Mouse (Mus musculus): ENCODE results near the gene Gm49405. TPM values are rescaled to one million over a fixed set of nuclear protein-coding genes. Genes with fewer than 3 reads are reported as not detected.

Gene Gm49405
- polyA plus RNA-seq, 1 experiment from 2014 or later: 2.5 TPM

DNA sequence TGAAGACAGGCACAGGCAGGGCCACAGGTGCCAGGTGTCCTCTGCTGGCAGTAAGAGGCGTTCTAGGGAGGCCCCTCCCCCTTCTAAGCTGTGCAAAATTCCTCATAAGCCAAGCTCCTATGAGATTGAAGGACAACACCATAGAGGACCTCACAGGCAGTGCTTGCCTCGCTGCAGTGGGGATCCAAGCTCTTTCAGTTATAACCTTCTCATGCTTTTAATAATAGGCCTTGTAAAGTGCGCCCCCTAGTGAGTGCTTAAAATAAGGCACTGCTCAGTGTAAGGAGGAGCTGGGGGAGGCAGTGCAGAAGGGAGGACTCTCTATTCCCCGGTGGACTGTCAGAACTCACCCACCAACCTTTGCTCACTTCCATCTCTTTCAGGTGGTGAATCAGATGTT, 20.1 kb upstream of the Gm49405 start:
- no peaks in the 10 kb centered on the region for H3K36me3 ChIP-seq (ENCODE audit: control insufficient read depth, insufficient read depth, low read length)
- WGBS (ENCODE audit: insufficient replicate concordance): 16% methylated on average over 4 of the region's 4 CpGs
- no peak for ATAC-seq (replicated peaks; ENCODE audit: insufficient number of reproducible peaks, low FRiP score, low TSS enrichment)
- no peak overlapping the region for H3K27ac ChIP-seq (ENCODE audit: low read depth, low read length)
- no peaks in the 10 kb centered on the region for H3K27me3 ChIP-seq (ENCODE audit: control insufficient read depth, insufficient read depth, low read length)
- H3K4me3 ChIP-seq (ENCODE audit: low read depth, low read length): no peak overlapping the region
- H3K9me3 ChIP-seq (replicated peaks; ENCODE audit: control insufficient read depth, low read length): no peaks in the 10 kb centered on the region
- no peak overlapping the region for H3K9ac ChIP-seq (ENCODE audit: low read depth, low read length)
- H3K4me1 ChIP-seq (ENCODE audit: control insufficient read depth, insufficient read depth, low read length): peaks cover 9% of the 10 kb centered on the region
- no peak overlapping the region for H3K4me2 ChIP-seq

DNA sequence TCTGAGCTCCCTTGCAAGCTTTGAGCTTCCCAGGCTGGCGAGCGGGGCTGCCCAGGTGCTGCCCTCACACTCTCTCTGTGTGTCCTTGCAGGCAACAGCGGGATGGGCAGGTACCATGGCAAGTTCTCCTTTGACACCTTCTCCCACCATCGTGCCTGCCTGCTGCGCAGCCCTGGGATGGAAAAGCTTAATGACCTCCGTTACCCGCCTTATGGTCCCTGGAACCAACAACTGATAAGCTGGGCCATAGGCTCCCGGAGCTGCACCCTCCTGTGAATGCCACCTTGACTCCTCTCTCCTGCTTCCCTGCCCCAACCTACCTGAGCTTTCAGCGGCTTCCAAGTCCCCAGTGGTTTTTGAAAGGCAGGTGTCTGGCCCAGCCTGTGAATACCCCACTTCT, 19.5 kb upstream of the Gm49405 start:
- H3K36me3 ChIP-seq (ENCODE audit: control insufficient read depth, insufficient read depth, low read length): no peaks in the 10 kb centered on the region
- WGBS (ENCODE audit: insufficient replicate concordance): 75% methylated on average over 9 of the region's 9 CpGs
- no peak for ATAC-seq (replicated peaks; ENCODE audit: insufficient number of reproducible peaks, low FRiP score, low TSS enrichment)
- no peak overlapping the region for H3K27ac ChIP-seq (ENCODE audit: low read depth, low read length)
- H3K4me2 ChIP-seq: no peak overlapping the region
- H3K4me3 ChIP-seq (ENCODE audit: low read depth, low read length): no peak overlapping the region
- peaks cover 15% of the 10 kb centered on the region for H3K4me1 ChIP-seq (ENCODE audit: control insufficient read depth, insufficient read depth, low read length)
- no peaks in the 10 kb centered on the region for H3K9me3 ChIP-seq (replicated peaks; ENCODE audit: control insufficient read depth, low read length)
- H3K9ac ChIP-seq (ENCODE audit: low read depth, low read length): no peak overlapping the region
- no peaks in the 10 kb centered on the region for H3K27me3 ChIP-seq (ENCODE audit: control insufficient read depth, insufficient read depth, low read length)

DNA sequence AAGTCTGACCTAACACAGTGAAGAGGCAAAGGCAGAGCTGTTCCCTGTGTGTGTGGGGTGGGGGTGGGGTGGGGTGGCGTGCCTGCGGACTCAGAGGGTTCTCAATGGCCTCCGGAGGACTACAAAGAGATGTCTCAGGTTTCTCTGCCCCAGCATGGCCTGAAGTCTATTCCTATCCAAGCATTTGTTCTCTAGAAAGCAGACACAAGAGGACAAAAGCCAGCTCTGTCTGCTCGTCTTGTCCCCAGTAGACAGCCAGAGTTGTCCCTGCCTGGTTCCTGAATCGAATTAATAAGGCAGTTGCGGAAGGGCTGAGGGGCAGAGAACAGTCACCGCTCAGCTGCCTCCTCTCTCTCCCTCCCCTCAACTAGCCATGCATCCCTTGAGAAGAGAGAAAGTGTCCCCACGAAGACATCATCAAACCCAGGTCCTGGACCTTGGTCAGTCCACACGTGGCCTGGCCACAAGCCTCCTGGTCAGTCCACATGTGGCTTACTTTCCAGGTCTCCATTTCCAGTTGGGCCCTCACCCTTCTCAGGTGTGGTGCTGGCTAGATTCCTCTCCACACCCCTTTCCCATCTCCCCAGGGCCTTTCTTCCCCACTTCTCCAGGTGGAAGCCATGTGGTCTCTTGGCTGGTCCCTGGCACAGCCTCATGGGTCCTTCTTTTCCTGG, 16.8 kb upstream of the Gm49405 start:
- Histone ChIP-seq H3K4me2 (no peak overlapping the region), H3K27ac (ENCODE audit: low read depth, low read length) (no peak overlapping the region)

DNA sequence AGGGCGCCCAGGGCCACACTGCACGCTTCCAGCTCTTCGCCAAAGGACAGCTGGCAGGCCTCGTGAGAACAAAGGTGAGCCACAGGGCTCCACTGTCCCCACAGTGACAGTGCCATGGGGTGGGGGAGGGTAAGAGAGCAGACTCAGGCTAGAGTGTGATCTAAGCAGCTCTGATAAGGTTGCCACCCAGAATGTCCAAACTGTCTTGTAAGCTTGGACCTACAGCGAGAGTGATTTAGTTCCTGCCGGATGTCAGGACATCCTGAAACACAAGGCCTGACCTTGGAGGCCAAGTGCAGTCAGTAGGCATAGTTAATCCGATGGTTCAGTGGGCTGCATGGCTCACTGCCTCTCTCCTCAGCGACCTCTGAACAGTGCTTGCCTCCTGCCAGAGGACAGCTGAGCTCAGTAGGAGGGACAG, 15.2 kb upstream of the Gm49405 start:
- WGBS (ENCODE audit: insufficient replicate concordance): 29% methylated on average over 8 of the region's 8 CpGs
- no peaks in the 10 kb centered on the region for H3K27me3 ChIP-seq (ENCODE audit: control insufficient read depth, insufficient read depth, low read length)
- 0 out of 2 replicates have a peak, but pooled peaks cover 2% of the 10 kb centered on the region for H3K9me3 ChIP-seq (replicated peaks; ENCODE audit: control insufficient read depth, low read length)
- no peak for ATAC-seq (replicated peaks; ENCODE audit: insufficient number of reproducible peaks, low FRiP score, low TSS enrichment)
- no peak overlapping the region for H3K4me2 ChIP-seq
- H3K9ac ChIP-seq (ENCODE audit: low read depth, low read length): 0 out of 2 replicates have a peak overlapping the region, but pooled peaks have one; percentile 1
- H3K27ac ChIP-seq (ENCODE audit: low read depth, low read length): peak overlapping the region; percentile 11
- H3K4me3 ChIP-seq (ENCODE audit: low read depth, low read length): no peak overlapping the region
- peaks cover 3% of the 10 kb centered on the region; the same call in 1 of the 2 replicates for H3K36me3 ChIP-seq (ENCODE audit: control insufficient read depth, insufficient read depth, low read length)
- H3K4me1 ChIP-seq (ENCODE audit: control insufficient read depth, insufficient read depth, low read length): peaks cover 26% of the 10 kb centered on the region

More for the DNA sequence above, 16.8 kb upstream of the Gm49405 start:
- no peak overlapping the region for H3K9ac ChIP-seq (ENCODE audit: low read depth, low read length)
- H3K27me3 ChIP-seq (ENCODE audit: control insufficient read depth, insufficient read depth, low read length): no peaks in the 10 kb centered on the region
- 56% methylated on average over 9 of the region's 9 CpGs for WGBS (ENCODE audit: insufficient replicate concordance)
- ATAC-seq (replicated peaks; ENCODE audit: insufficient number of reproducible peaks, low FRiP score, low TSS enrichment): no peak
- H3K36me3 ChIP-seq (ENCODE audit: control insufficient read depth, insufficient read depth, low read length): peaks cover 3% of the 10 kb centered on the region; the same call in 1 of the 2 replicates
- peaks cover 26% of the 10 kb centered on the region for H3K4me1 ChIP-seq (ENCODE audit: control insufficient read depth, insufficient read depth, low read length)
- H3K9me3 ChIP-seq (replicated peaks; ENCODE audit: control insufficient read depth, low read length): 0 out of 2 replicates have a peak, but pooled peaks cover under 1% of the 10 kb centered on the region
- no peak overlapping the region for H3K4me3 ChIP-seq (ENCODE audit: low read depth, low read length)

DNA sequence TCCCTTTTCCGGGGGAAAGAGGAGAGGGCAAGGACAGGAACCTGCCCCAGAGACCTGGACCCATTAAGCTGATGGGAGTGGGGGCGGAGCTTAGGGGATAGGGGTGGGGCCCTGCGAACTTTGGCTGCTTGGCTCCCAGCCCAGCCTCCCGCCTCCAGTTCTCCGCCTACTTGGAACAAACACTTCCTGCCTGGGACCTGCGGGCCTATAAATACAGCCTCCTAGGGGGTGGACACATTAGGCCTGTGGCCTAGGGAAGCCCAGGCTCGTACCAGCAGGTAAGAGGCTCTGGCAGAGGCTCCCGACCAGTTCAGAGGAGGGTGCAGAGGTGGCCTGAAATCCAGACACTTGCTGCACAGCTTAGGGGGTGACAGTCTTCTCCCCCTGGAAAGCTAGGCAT, 14.1 kb upstream of the Gm49405 start, which contains the start of gene Acy3:
TSS of gene Acy3 (plus strand) at position 237 of the 400 bp plus-strand sequence.
- H3K27ac ChIP-seq (ENCODE audit: low read depth, low read length): peak within 1 kb of the TSS; percentile 11
- peak; percentile 39; the same call in 1 of the 2 replicates for ATAC-seq (replicated peaks; ENCODE audit: insufficient number of reproducible peaks, low FRiP score, low TSS enrichment)
- H3K4me2 ChIP-seq: peak within 1 kb of the TSS; percentile 27
- peaks cover 26% of the 10 kb centered on the region for H3K4me1 ChIP-seq (ENCODE audit: control insufficient read depth, insufficient read depth, low read length)
- 17% methylated on average over 8 of the region's 8 CpGs for WGBS (ENCODE audit: insufficient replicate concordance)
- 0 out of 2 replicates have a peak, but pooled peaks cover 2% of the 10 kb centered on the region for H3K9me3 ChIP-seq (replicated peaks; ENCODE audit: control insufficient read depth, low read length)
- peak within 1 kb of the TSS; percentile 30 for H3K9ac ChIP-seq (ENCODE audit: low read depth, low read length)
- H3K27me3 ChIP-seq (ENCODE audit: control insufficient read depth, insufficient read depth, low read length): no peaks in the 10 kb centered on the region
- H3K4me3 ChIP-seq (ENCODE audit: low read depth, low read length): no peak within 1 kb of the TSS
- peaks cover 3% of the 10 kb centered on the region; the same call in 1 of the 2 replicates for H3K36me3 ChIP-seq (ENCODE audit: control insufficient read depth, insufficient read depth, low read length)

DNA sequence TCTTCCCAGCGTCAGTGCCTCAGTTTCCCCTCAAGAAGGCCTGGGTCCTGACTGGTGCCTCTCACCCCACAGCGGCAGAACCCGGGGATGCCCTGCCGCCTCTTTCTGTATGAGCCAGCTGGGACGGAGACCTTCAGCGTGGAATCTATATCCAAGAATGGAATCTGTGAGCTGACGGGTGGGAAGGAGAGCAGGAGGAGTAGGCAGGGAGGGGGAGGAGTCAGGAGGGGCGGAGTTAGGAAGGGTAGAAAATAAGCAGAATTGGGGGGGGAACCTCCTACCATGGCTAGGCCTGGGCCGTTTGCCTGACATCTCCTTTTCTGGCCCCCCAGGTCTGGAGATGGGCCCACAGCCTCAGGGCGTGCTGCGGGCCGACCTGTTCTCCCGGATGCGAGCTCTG, 12.4 kb upstream of the Gm49405 start:
- no peak overlapping the region for H3K4me2 ChIP-seq
- no peaks in the 10 kb centered on the region; the same call in 1 of the 2 replicates for H3K27me3 ChIP-seq (ENCODE audit: control insufficient read depth, insufficient read depth, low read length)
- peaks cover 26% of the 10 kb centered on the region for H3K4me1 ChIP-seq (ENCODE audit: control insufficient read depth, insufficient read depth, low read length)
- 76% methylated on average over 14 of the region's 14 CpGs for WGBS (ENCODE audit: insufficient replicate concordance)
- no peak overlapping the region for H3K4me3 ChIP-seq (ENCODE audit: low read depth, low read length)
- H3K9ac ChIP-seq (ENCODE audit: low read depth, low read length): no peak overlapping the region
- H3K9me3 ChIP-seq (replicated peaks; ENCODE audit: control insufficient read depth, low read length): 0 out of 2 replicates have a peak, but pooled peaks cover 2% of the 10 kb centered on the region
- H3K27ac ChIP-seq (ENCODE audit: low read depth, low read length): no peak overlapping the region
- peaks cover 3% of the 10 kb centered on the region; the same call in 1 of the 2 replicates for H3K36me3 ChIP-seq (ENCODE audit: control insufficient read depth, insufficient read depth, low read length)
- ATAC-seq (replicated peaks; ENCODE audit: insufficient number of reproducible peaks, low FRiP score, low TSS enrichment): no peak

DNA sequence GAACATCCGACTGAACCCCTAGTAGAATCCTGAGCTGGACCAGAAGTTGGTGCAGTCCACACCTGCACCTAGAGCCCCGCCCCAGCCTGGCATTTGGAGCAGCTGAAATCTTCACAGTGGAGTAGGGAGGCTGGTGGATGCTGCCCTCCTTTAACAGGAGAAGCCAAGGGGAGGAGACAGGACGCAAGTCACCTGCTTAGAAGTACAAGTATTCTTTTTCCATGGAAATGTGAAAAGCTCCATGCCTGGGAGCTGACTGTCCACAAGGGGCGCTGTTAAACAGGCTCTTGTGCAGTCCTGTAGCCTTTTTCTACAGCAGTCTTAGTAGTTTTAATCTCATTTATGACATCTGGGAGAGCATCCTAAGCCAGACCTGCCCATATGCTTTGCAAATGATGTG, 11.7 kb upstream of the Gm49405 start:
- Histone ChIP-seq H3K27ac (ENCODE audit: low read depth, low read length) (no peak overlapping the region), H3K27me3 (ENCODE audit: control insufficient read depth, insufficient read depth, low read length) (no peaks in the 10 kb centered on the region; the same call in 1 of the 2 replicates), H3K36me3 (ENCODE audit: control insufficient read depth, insufficient read depth, low read length) (peaks cover 3% of the 10 kb centered on the region; the same call in 1 of the 2 replicates), H3K4me1 (ENCODE audit: control insufficient read depth, insufficient read depth, low read length) (peaks cover 23% of the 10 kb centered on the region), H3K9ac (ENCODE audit: low read depth, low read length) (no peak overlapping the region), H3K4me2 (no peak overlapping the region), H3K9me3 (replicated peaks; ENCODE audit: control insufficient read depth, low read length) (0 out of 2 replicates have a peak, but pooled peaks cover 2% of the 10 kb centered on the region), H3K4me3 (ENCODE audit: low read depth, low read length) (no peak overlapping the region)
- no peak for ATAC-seq (replicated peaks; ENCODE audit: insufficient number of reproducible peaks, low FRiP score, low TSS enrichment)
- WGBS (ENCODE audit: insufficient replicate concordance): 80% methylated on average over 4 of the region's 4 CpGs

DNA sequence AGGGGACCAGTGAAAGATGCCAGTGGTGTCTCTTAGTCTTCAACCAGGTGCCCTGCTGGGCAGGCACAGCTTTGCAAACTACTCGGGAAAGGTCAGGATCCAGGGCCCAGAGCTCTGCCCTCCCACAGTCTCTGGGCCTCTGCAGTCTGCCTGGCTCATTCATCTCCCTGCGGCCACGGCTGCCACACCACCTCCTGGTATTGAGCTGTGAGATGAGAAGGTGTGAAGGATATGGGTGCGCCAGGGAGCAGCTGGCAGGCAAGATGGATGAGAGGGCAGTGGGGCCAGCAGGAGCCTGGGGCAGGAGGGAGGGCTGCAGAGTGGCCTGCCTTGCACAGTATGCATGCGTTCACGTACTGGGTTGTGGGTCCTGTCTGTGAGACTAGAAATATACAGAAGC, 9.6 kb upstream of the Gm49405 start:
- 51% methylated on average over 6 of the region's 6 CpGs for WGBS (ENCODE audit: insufficient replicate concordance)
- Histone ChIP-seq H3K27me3 (ENCODE audit: control insufficient read depth, insufficient read depth, low read length) (no peaks in the 10 kb centered on the region; the same call in 1 of the 2 replicates), H3K36me3 (ENCODE audit: control insufficient read depth, insufficient read depth, low read length) (peaks cover 3% of the 10 kb centered on the region; the same call in 1 of the 2 replicates), H3K4me1 (ENCODE audit: control insufficient read depth, insufficient read depth, low read length) (peaks cover 12% of the 10 kb centered on the region), H3K27ac (ENCODE audit: low read depth, low read length) (no peak overlapping the region), H3K9ac (ENCODE audit: low read depth, low read length) (peak overlapping the region; percentile 8; the same call in 1 of the 2 replicates), H3K4me2 (no peak overlapping the region), H3K4me3 (ENCODE audit: low read depth, low read length) (no peak overlapping the region), H3K9me3 (replicated peaks; ENCODE audit: control insufficient read depth, low read length) (0 out of 2 replicates have a peak, but pooled peaks cover 2% of the 10 kb centered on the region)
- no peak for ATAC-seq (replicated peaks; ENCODE audit: insufficient number of reproducible peaks, low FRiP score, low TSS enrichment)

Measured in heart, embryonic 11.5 days (tissue).